Mouse (Mus musculus) liver, embryonic 11.5 days (tissue): ENCODE data around the gene Ripply3. TPM values are rescaled to one million over a fixed set of nuclear protein-coding genes. Genes with fewer than 3 reads are reported as not detected.

Experiments
- ATAC-seq: fragments of 200-750 bp; cut with Nextera tagmentation; replicated peaks from 2 replicates; pipeline ENCODE4 v1.8.0; 2017; ENCODE audit warnings: moderate number of reproducible peaks, mild to moderate bottlenecking, moderate TSS enrichment, moderate library complexity; ENCODE audit not compliant: low FRiP score
- DNase-seq: peaks from one replicate; pipeline ENCODE4 v3.0.0-alpha.2; 2017; ENCODE audit warnings: low spot score
- H3K27ac ChIP-seq: fragments of 300-500 bp; sonication (generic); 2 replicates; pipeline ENCODE4 v1.5.1; 2014; ENCODE audit warnings: mild to moderate bottlenecking, low read depth, low read length, control low read depth
- H3K27me3 ChIP-seq: fragments of 300-500 bp; sonication (generic); replicated peaks from 2 replicates; pipeline ENCODE4 v1.6.1; 2014; ENCODE audit warnings: low read length, mixed read lengths; ENCODE audit not compliant: control insufficient read depth, insufficient read depth
- H3K36me3 ChIP-seq: fragments of 300-500 bp; sonication (generic); 2 replicates; pipeline ENCODE4 v1.6.1; 2014; ENCODE audit warnings: mild to moderate bottlenecking, low read length, moderate library complexity, mixed read lengths; ENCODE audit not compliant: control insufficient read depth, insufficient read depth
- H3K4me1 ChIP-seq: fragments of 300-500 bp; sonication (generic); replicated peaks from 2 replicates; pipeline ENCODE4 v1.6.1; 2014; ENCODE audit warnings: low read length, mixed read lengths; ENCODE audit not compliant: control insufficient read depth, insufficient read depth
- H3K4me2 ChIP-seq: fragments of 300-500 bp; sonication (generic); 2 replicates; pipeline ENCODE4 v1.6.1; 2014; ENCODE audit warnings: mild to moderate bottlenecking, control low read depth, moderate library complexity
- H3K4me3 ChIP-seq: fragments of 300-500 bp; sonication (generic); 2 replicates; pipeline ENCODE4 v1.5.1; 2014; ENCODE audit warnings: low read depth, low read length, control low read depth
- H3K9ac ChIP-seq: fragments of 300-500 bp; sonication (generic); 2 replicates; pipeline ENCODE4 v1.6.1; 2014; ENCODE audit warnings: low read depth, low read length, control low read depth
- H3K9me3 ChIP-seq: fragments of 300-500 bp; sonication (generic); 2 replicates; pipeline ENCODE4 v1.6.1; 2016; ENCODE audit warnings: low read length, inconsistent platforms, mixed read lengths; ENCODE audit not compliant: control insufficient read depth
- WGBS: fragments of 180-500 bp; shearing (Covaris S2); extraction: QIAGEN DNeasy Blood & Tissue Kit; methylation state at CpG from one replicate; pipeline ENCODE4 v1.1.7; 2014; 5-methylcytosine and 5-hydroxymethylcytosine counted together
- polyA plus RNA-seq: library from polyadenylated mRNA; unstranded; fragments of >200 nt; fragmentation: Nextera tagmentation; extraction: Ambion mirVana; gene quantifications from 2 replicates; pipeline ENCODE4 v1.2.1, GENCODE M21; 2014

Ripply3 gene
- polyA plus RNA-seq, 1 experiment from 2014 or later, result 5.2 TPM

DNA sequence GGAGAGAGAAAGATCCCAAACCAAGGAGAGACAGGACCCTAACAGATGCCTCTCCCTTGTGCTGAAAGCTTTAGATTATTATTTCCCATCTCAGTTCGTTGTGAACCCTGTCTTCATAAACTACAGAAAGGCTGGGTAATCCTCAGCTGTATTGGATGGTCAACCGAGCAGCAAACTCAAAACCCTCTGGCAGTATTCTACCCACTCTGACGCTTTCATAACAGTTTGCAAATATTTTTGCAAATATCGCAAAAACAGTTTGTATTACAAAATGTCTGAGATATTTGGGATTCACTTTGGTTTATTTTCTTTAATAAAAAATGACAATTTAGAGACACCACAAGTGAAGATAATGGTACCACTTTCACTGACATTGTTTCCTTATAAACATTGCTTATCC is 16.3 kb upstream of the Ripply3 start:
- H3K36me3 ChIP-seq, result no peaks in the 10 kb centered on the region
- H3K4me3 ChIP-seq, result peak overlapping the region; percentile 69; the same call in 1 of the 2 replicates
- peaks cover 4% of the 10 kb centered on the region; the same call in 1 of the 2 replicates for H3K4me1 ChIP-seq
- H3K27me3 ChIP-seq, result no peaks in the 10 kb centered on the region
- H3K9me3 ChIP-seq, result no peaks in the 10 kb centered on the region
- DNase-seq (no peak), ATAC-seq (no peak)
- no peak overlapping the region for H3K27ac ChIP-seq
- peak overlapping the region; percentile 81 for H3K4me2 ChIP-seq
- 78% methylated on average over 4 of the region's 4 CpGs for WGBS
- no peak overlapping the region for H3K9ac ChIP-seq

GRCm38 (mm10) chr16:94312663-94313228 is 15.5 kb upstream of the Ripply3 start:
- WGBS, result under 1% methylated on average over 20 of the region's 20 CpGs
- peak overlapping the region; percentile 81 for H3K4me2 ChIP-seq

DNA sequence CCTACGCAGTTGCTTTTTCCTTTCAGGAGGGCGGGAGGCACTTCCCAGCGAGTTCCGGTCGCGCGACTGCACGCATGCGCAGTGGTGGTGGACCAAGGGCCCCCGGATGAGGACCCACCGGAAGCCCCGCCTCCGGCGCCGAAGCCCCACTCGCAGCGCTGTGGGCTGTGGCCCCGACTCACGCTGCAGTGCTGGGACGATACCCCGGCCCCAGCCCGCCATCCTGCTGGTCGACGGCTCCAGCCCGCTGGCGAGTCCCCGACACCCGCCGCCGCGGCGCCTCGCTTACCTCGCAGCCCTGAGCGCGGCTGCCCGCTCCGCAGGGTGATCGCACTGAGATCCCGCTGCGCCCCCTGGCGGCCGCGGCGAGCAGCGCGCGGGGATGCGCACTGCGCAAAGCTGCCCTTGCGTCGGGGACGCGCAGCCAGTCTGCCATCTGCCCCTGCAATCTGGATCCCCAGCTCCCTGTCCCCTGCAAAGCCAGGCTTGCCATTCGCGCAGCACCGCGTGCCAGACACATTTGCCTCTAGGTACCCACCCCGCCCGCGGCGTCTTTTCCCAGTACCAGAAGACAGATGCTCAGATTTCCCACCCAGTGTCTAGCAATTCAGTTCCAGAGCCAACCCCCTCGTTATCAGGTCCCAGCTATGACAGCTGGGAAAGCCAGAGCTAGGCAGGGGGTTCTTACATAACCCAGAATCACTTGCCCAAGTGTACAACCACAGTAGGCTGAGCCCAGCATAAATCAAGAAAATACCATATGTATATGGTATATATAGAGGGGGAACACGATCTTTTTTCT is 14.8 kb upstream of the Ripply3 start, which contains the start of gene Hlcs:
Gene Hlcs (minus strand): TSS at position 343 of the 802 bp plus-strand sequence.
- no peaks in the 10 kb centered on the region for H3K27me3 ChIP-seq
- H3K9me3 ChIP-seq, result no peaks in the 10 kb centered on the region
- peak; percentile 97 for DNase-seq
- peak within 1 kb of the TSS; percentile 81 for H3K4me2 ChIP-seq
- peak within 1 kb of the TSS; percentile 85 for H3K9ac ChIP-seq
- peak within 1 kb of the TSS; percentile 69 for H3K4me3 ChIP-seq
- peak within 1 kb of the TSS; percentile 91 for H3K27ac ChIP-seq
- no peaks in the 10 kb centered on the region for H3K36me3 ChIP-seq
- 1% methylated on average over 59 of the region's 64 CpGs for WGBS
- peak; percentile 91 for ATAC-seq
- H3K4me1 ChIP-seq, result peaks cover 4% of the 10 kb centered on the region; the same call in 1 of the 2 replicates

More at GRCm38 (mm10) chr16:94312663-94313228, 15.5 kb upstream of the Ripply3 start:
- peak; percentile 88 for DNase-seq
- Histone ChIP-seq H3K4me1 (peaks cover 4% of the 10 kb centered on the region; the same call in 1 of the 2 replicates), H3K36me3 (no peaks in the 10 kb centered on the region), H3K9me3 (no peaks in the 10 kb centered on the region), H3K9ac (peak overlapping the region; percentile 85), H3K27me3 (no peaks in the 10 kb centered on the region), H3K27ac (peak overlapping the region; percentile 91), H3K4me3 (peak overlapping the region; percentile 69)
- peak; percentile 86 for ATAC-seq

DNA sequence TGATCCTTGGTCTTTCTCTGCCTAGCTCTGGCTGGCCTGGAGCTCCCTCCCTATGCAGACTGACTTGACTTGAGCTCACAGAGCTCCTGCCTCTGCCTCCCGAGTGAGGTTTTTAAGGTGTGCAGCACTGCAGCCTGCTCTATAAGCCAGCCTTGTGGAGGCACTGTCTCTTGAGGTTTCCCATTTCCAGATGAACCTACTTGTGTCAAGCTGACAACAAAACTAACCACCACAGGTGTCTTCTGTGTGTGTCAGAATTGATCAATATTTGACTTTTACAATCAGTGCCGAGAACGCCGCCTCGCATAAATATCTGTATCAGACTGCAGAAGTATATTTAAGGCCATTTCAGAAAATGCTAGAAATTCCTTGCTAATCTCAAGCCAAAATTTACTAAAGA is 13.6 kb upstream of the Ripply3 start:
- 87% methylated on average over 5 of the region's 5 CpGs for WGBS
- Histone ChIP-seq H3K9me3 (no peaks in the 10 kb centered on the region), H3K4me2 (no peak overlapping the region), H3K36me3 (no peaks in the 10 kb centered on the region), H3K4me3 (no peak overlapping the region), H3K9ac (no peak overlapping the region), H3K4me1 (peaks cover 4% of the 10 kb centered on the region; the same call in 1 of the 2 replicates), H3K27me3 (no peaks in the 10 kb centered on the region), H3K27ac (no peak overlapping the region)
- DNase-seq (no peak), ATAC-seq (no peak)

GRCm38 (mm10) chr16:94315215-94315614 is 13.0 kb upstream of the Ripply3 start:
- DNase-seq (no peak), ATAC-seq (no peak)
- Histone ChIP-seq H3K36me3 (no peaks in the 10 kb centered on the region), H3K4me1 (peaks cover 4% of the 10 kb centered on the region; the same call in 1 of the 2 replicates), H3K4me3 (no peak overlapping the region), H3K9me3 (no peaks in the 10 kb centered on the region), H3K9ac (no peak overlapping the region), H3K4me2 (no peak overlapping the region), H3K27ac (no peak overlapping the region), H3K27me3 (no peaks in the 10 kb centered on the region)
- 48% methylated on average over 1 of the region's 1 CpGs for WGBS

- peaks cover 4% of the 10 kb centered on the region; the same call in 1 of the 2 replicates for H3K4me1 ChIP-seq
- no peak overlapping the region for H3K9ac ChIP-seq
- H3K36me3 ChIP-seq, result no peaks in the 10 kb centered on the region
- H3K27me3 ChIP-seq, result no peaks in the 10 kb centered on the region
- no peak overlapping the region for H3K4me2 ChIP-seq
- no peak overlapping the region for H3K27ac ChIP-seq
- WGBS, result 59% methylated on average over 5 of the region's 5 CpGs
- no peak for ATAC-seq
- H3K4me3 ChIP-seq, result no peak overlapping the region
- no peaks in the 10 kb centered on the region for H3K9me3 ChIP-seq
- DNase-seq, result no peak
These were observed 10.5 kb upstream of the Ripply3 start for GRCm38 (mm10) chr16:94317752-94318151.

DNA sequence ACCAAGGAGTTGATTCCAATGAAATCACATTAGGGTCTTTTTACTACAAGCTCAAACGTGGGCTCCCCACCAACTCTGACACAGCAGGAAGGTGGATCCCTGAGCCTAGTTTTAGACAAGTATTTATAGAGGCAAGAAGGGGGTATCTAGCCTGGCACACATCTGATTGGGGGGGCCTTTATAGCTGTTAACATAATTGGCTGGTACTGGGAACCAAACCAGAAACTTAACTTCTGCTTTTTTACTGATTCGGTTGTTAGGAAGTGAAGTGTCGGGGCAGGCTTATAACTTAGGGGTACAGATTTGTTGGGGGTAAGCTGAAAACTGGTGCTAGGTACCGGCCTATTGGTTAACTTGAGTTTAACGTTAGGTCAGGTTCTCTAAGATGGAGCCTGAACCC is 8.0 kb upstream of the Ripply3 start:
- no peak overlapping the region for H3K4me3 ChIP-seq
- H3K4me2 ChIP-seq, result no peak overlapping the region
- no peaks in the 10 kb centered on the region for H3K27me3 ChIP-seq
- no peak for ATAC-seq
- H3K27ac ChIP-seq, result no peak overlapping the region
- H3K36me3 ChIP-seq, result no peaks in the 10 kb centered on the region
- H3K9me3 ChIP-seq, result no peaks in the 10 kb centered on the region
- no peak for DNase-seq
- no peak overlapping the region for H3K9ac ChIP-seq
- WGBS, result 70% methylated on average over 5 of the region's 5 CpGs
- no peaks in the 10 kb centered on the region for H3K4me1 ChIP-seq

DNA sequence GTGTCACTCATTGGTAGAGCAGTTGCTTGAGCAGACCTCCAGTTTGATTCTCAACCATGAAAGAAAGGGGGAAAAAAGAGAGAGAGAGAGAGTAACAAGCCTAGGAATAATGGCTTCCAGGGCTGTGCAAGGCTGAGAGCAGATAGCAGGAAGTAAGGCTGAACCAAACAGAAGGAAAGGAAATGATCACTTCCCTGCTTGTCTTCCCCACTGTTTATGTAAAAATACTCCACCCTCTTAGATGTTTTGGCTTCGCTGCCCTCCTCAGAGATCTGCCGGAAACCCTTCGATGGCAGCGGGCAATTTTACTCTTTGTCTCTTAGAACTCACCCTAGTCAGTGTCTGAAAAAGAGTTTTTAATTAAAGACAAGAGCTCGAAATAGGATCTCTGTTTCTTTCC is 4.5 kb upstream of the Ripply3 start:
- Histone ChIP-seq H3K4me1 (peaks cover 6% of the 10 kb centered on the region), H3K9me3 (no peaks in the 10 kb centered on the region), H3K27me3 (peaks cover 12% of the 10 kb centered on the region), H3K36me3 (no peaks in the 10 kb centered on the region), H3K4me2 (no peak overlapping the region), H3K9ac (no peak overlapping the region), H3K4me3 (no peak overlapping the region), H3K27ac (no peak overlapping the region)
- DNase-seq (no peak), ATAC-seq (no peak)
- WGBS, result 61% methylated on average over 5 of the region's 5 CpGs
